ENCODE assay signal across 17 mouse cellular contexts in genomic region chr11:99170547-99171267, GRCm38 (mm10). TPM values are rescaled to one million over a fixed set of nuclear protein-coding genes. Genes with fewer than 3 reads are reported as not detected.
DNase-seq lines count a peak whose midpoint lies in the region; ATAC-seq and TF ChIP-seq lines count a peak whose summit lies in the region.
"Had no signal": no experiment of that assay in that cellular context is flagged by ENCODE, and none has a peak within 500 bp of the region (broad histone marks: within the 10 kb centered on the region; RNA-seq: fewer than 3 reads in every experiment).

No protein-coding gene starts in this region.

- H3K4me2 ChIP-seq in liver, postnatal 0 days (ENCODE audit: low read depth, low read length): no peak overlapping the region
- no peak overlapping the region for H3K4me2 ChIP-seq in liver, embryonic 11.5 days
- H3K4me2 ChIP-seq: liver, embryonic 13.5 days; neural tube, embryonic 12.5 days had no signal

- no peaks in the 10 kb centered on the region for H3K9me3 ChIP-seq in liver, postnatal 0 days (ENCODE audit: low read length)
- H3K9me3 ChIP-seq in liver, embryonic 11.5 days (ENCODE audit: control insufficient read depth, low read length): no peaks in the 10 kb centered on the region
- H3K9me3 ChIP-seq in forebrain, embryonic 10.5 days: no peaks in the 10 kb centered on the region
- H3K9me3 ChIP-seq: liver, embryonic 13.5 days; neural tube, embryonic 12.5 days had no signal

- no peak for TF ChIP-seq CTCF in liver, postnatal 0 days (IDR thresholded peaks at IDR 0.05; ENCODE audit: low read depth)
- no peak for TF ChIP-seq CTCF in bone marrow, adult 2 months (IDR thresholded peaks at IDR 0.05; ENCODE audit: control insufficient read depth, insufficient read depth, low read length)

- no peaks in the 10 kb centered on the region for H3K4me1 ChIP-seq in liver, postnatal 0 days (ENCODE audit: insufficient read depth)
- H3K4me1 ChIP-seq in liver, embryonic 11.5 days (replicated peaks; ENCODE audit: control insufficient read depth, insufficient read depth, low read length): no peaks in the 10 kb centered on the region
- H3K4me1 ChIP-seq in bone marrow, adult 2 months (ENCODE audit: control insufficient read depth, insufficient read depth, low read length): peaks cover 2% of the 10 kb centered on the region; the same call in 1 of the 2 replicates
- peaks cover 7% of the 10 kb centered on the region for H3K4me1 ChIP-seq in forebrain, embryonic 10.5 days
- H3K4me1 ChIP-seq: liver, embryonic 13.5 days; neural tube, embryonic 12.5 days had no signal

- H3K27ac ChIP-seq in liver, postnatal 0 days (ENCODE audit: low read depth): peak overlapping the region; percentile 34
- H3K27ac ChIP-seq in liver, embryonic 11.5 days (ENCODE audit: low read depth, low read length): no peak overlapping the region
- peak overlapping the region; percentile 87 for H3K27ac ChIP-seq in bone marrow, adult 2 months (ENCODE audit: control insufficient read depth, insufficient read depth, low read depth, low read length, poor library complexity)
- H3K27ac ChIP-seq in forebrain, embryonic 10.5 days: no peak overlapping the region
- H3K27ac ChIP-seq: liver, embryonic 13.5 days; macrophage; neural tube, embryonic 12.5 days had no signal

- no peak for ATAC-seq in liver, postnatal 0 days
- no peak for ATAC-seq in liver, embryonic 11.5 days (replicated peaks; ENCODE audit: low FRiP score)
- peak; percentile 44 for ATAC-seq in neutrophil, adult 5-6 weeks (ENCODE audit: extremely low read depth, insufficient number of reproducible peaks, low FRiP score, poor library complexity, severe bottlenecking)
- ATAC-seq: forebrain, embryonic 16.5 days; intestine, postnatal 0 days had no signal

- 71% methylated on average over 12 of the region's 12 CpGs for WGBS in liver, postnatal 0 days (ENCODE audit: insufficient replicate concordance)
- WGBS in liver, embryonic 11.5 days: 72% methylated on average over 12 of the region's 12 CpGs
- 63% methylated on average over 12 of the region's 12 CpGs for WGBS in bone marrow, adult 2 months
- 86% methylated on average over 12 of the region's 12 CpGs for WGBS in forebrain, embryonic 10.5 days

- H3K9ac ChIP-seq in liver, postnatal 0 days (replicated peaks): no peak overlapping the region
- no peak overlapping the region for H3K9ac ChIP-seq in liver, embryonic 11.5 days (ENCODE audit: low read depth, low read length)
- H3K9ac ChIP-seq: liver, embryonic 13.5 days; neural tube, embryonic 12.5 days had no signal

- H3K36me3 ChIP-seq in liver, postnatal 0 days (replicated peaks; ENCODE audit: insufficient read depth, low read length): no peaks in the 10 kb centered on the region
- no peaks in the 10 kb centered on the region for H3K36me3 ChIP-seq in liver, embryonic 11.5 days (ENCODE audit: control insufficient read depth, insufficient read depth, low read length)
- no peaks in the 10 kb centered on the region for H3K36me3 ChIP-seq in forebrain, embryonic 10.5 days (replicated peaks)
- H3K36me3 ChIP-seq: liver, embryonic 13.5 days; neural tube, embryonic 12.5 days had no signal

- no peak overlapping the region for H3K4me3 ChIP-seq in liver, postnatal 0 days (ENCODE audit: low read depth, low read length)
- H3K4me3 ChIP-seq in liver, embryonic 11.5 days (ENCODE audit: low read depth, low read length): no peak overlapping the region
- H3K4me3 ChIP-seq in bone marrow, adult 2 months (replicated peaks; ENCODE audit: control insufficient read depth, low read depth, low read length): no peak overlapping the region
- no peak overlapping the region for H3K4me3 ChIP-seq in forebrain, embryonic 10.5 days
- H3K4me3 ChIP-seq: liver, embryonic 13.5 days; neural tube, embryonic 12.5 days had no signal

- no peak for TF ChIP-seq POLR2A in bone marrow, adult 2 months (IDR thresholded peaks at IDR 0.05; ENCODE audit: borderline replicate concordance, control insufficient read depth, low read depth, low read length)

- H3K27me3 ChIP-seq in liver, postnatal 0 days (ENCODE audit: insufficient read depth, low read length): no peaks in the 10 kb centered on the region
- H3K27me3 ChIP-seq in liver, embryonic 11.5 days (replicated peaks; ENCODE audit: control insufficient read depth, insufficient read depth, low read length): no peaks in the 10 kb centered on the region
- H3K27me3 ChIP-seq in forebrain, embryonic 10.5 days (ENCODE audit: poor library complexity, severe bottlenecking): no peaks in the 10 kb centered on the region
- H3K27me3 ChIP-seq: liver, embryonic 13.5 days; neural tube, embryonic 12.5 days had no signal

- DNase-seq in liver, postnatal 0 days: no peak
- no peak for DNase-seq in liver, embryonic 11.5 days (ENCODE audit: low spot score)
- peak; percentile 68 for DNase-seq in thymus, postnatal 25 days
- no peak for DNase-seq in forebrain, embryonic 10.5 days (ENCODE audit: extremely low spot score, low spot score)
- no peak for DNase-seq in gastrocnemius, adult 8-10 months (ENCODE audit: low spot score in 2 of 2)
- DNase-seq in frontal cortex, postnatal 14 days (ENCODE audit: low spot score in 2 of 2): no peak
- DNase-seq: cerebellum, postnatal 14 days; kidney, postnatal 4 days; liver, embryonic 13.5 days; midbrain, embryonic 14.5 days had no signal

- no peak for TF ChIP-seq EP300 in liver, postnatal 0 days (IDR thresholded peaks at IDR 0.05; ENCODE audit: low read depth)

RNA-seq across cellular contexts. Expression of gene Ccr7, which starts 15.8 kb away (rescaled TPM):
- polyA plus RNA-seq in liver, postnatal 0 days (2015; fragmentation: Nextera tagmentation; extraction: Ambion mirVana): 1.5 and 1.6 TPM in 2 replicates
- polyA plus RNA-seq in liver, embryonic 11.5 days (2014; fragmentation: Nextera tagmentation; extraction: Ambion mirVana): 0.36 and 0.58 TPM in 2 replicates
- 1.5 and 9.7 TPM in 2 replicates for polyA plus RNA-seq in bone marrow, adult 2 months (2011; ENCODE audit: insufficient read depth, insufficient read length, low replicate concordance, missing spikeins)
- total RNA-seq in neutrophil, adult 5-6 weeks (2017): 172 and 173 TPM in 2 replicates
- polyA plus RNA-seq in forebrain, embryonic 10.5 days (2016; fragmentation: Nextera tagmentation; extraction: Ambion mirVana): 0.25 and 0.30 TPM in 2 replicates
- not detected for total RNA-seq in gastrocnemius, adult 8-10 months (2022)
- total RNA-seq: granulocyte monocyte progenitor cell, adult 5-6 weeks had no signal
- polyA plus RNA-seq: forebrain, embryonic 16.5 days had no signal

Comparison
In these comparisons a context has a peak if more than half of its experiments do, and no peak if none do; other contexts are left out.
1. H3K27ac ChIP-seq: peak in liver, postnatal 0 days (single experiment) and bone marrow, adult 2 months (single experiment); none in liver, embryonic 11.5 days (single experiment) and forebrain, embryonic 10.5 days (single experiment).